Mouse (Mus musculus) hindbrain, embryonic 11.5 days (tissue): ENCODE data around the gene Cabp2. TPM values are rescaled to one million over a fixed set of nuclear protein-coding genes. Genes with fewer than 3 reads are reported as not detected.

Source experiments
- ATAC-seq: fragments of 200-750 bp; cut with Nextera tagmentation; 2 replicates; pipeline ENCODE4 v1.8.0; 2017; ENCODE audit warnings: mild to moderate bottlenecking, moderate TSS enrichment, moderate library complexity; ENCODE audit not compliant: low FRiP score
- DNase-seq: peaks from one replicate; pipeline ENCODE4 v3.0.0-alpha.2; 2015; ENCODE audit warnings: low spot score
- H3K27ac ChIP-seq: fragments of 300-500 bp; sonication (generic); 2 replicates; pipeline ENCODE4 v1.5.1; 2014; ENCODE audit warnings: mild to moderate bottlenecking, low read depth, low read length
- H3K27me3 ChIP-seq: fragments of 300-500 bp; sonication (generic); 2 replicates; pipeline ENCODE4 v1.6.1; 2014; ENCODE audit warnings: mild to moderate bottlenecking, low read length, moderate library complexity, mixed read lengths; ENCODE audit not compliant: control insufficient read depth, insufficient read depth
- H3K36me3 ChIP-seq: fragments of 300-500 bp; sonication (generic); 2 replicates; pipeline ENCODE4 v1.6.1; 2014; ENCODE audit warnings: mild to moderate bottlenecking, low read length, moderate library complexity, mixed read lengths; ENCODE audit not compliant: control insufficient read depth, insufficient read depth
- H3K4me1 ChIP-seq: fragments of 300-500 bp; sonication (generic); replicated peaks from 2 replicates; pipeline ENCODE4 v1.6.1; 2014; ENCODE audit warnings: low read length, mixed read lengths; ENCODE audit not compliant: control insufficient read depth, insufficient read depth
- H3K4me2 ChIP-seq: fragments of 300-500 bp; sonication (generic); replicated peaks from 2 replicates; pipeline ENCODE4 v1.6.1; 2014; ENCODE audit warnings: mild to moderate bottlenecking, low read depth, low read length
- H3K4me3 ChIP-seq: fragments of 300-500 bp; sonication (generic); 2 replicates; pipeline ENCODE4 v1.5.1; 2014; ENCODE audit warnings: low read depth, low read length
- H3K9ac ChIP-seq: fragments of 300-500 bp; sonication (generic); 2 replicates; pipeline ENCODE4 v1.6.1; 2014; ENCODE audit warnings: low read depth, low read length
- H3K9me3 ChIP-seq: fragments of 300-500 bp; sonication (generic); 2 replicates; pipeline ENCODE4 v1.6.1; 2016; ENCODE audit warnings: low read length; ENCODE audit not compliant: control insufficient read depth
- WGBS: fragments of 180-500 bp; shearing (Covaris S2); extraction: QIAGEN DNeasy Blood & Tissue Kit; methylation state at CpG from one replicate; pipeline ENCODE4 v1.1.7; 2014; 5-methylcytosine and 5-hydroxymethylcytosine counted together
- polyA plus RNA-seq: library from polyadenylated mRNA; unstranded; fragments of >200 nt; fragmentation: Nextera tagmentation; extraction: Ambion mirVana; gene quantifications from 2 replicates; pipeline ENCODE4 v1.2.1, GENCODE M21; 2014

The Cabp2 gene
- polyA plus RNA-seq, 1 experiment from 2014 or later: not detected

GRCm38 (mm10) chr19:4051741-4052515 is 29.4 kb upstream of the Cabp2 start:
- Histone ChIP-seq H3K27me3 (no peaks in the 10 kb centered on the region), H3K9ac (no peak overlapping the region), H3K4me2 (no peak overlapping the region), H3K27ac (no peak overlapping the region), H3K4me1 (no peaks in the 10 kb centered on the region), H3K4me3 (no peak overlapping the region), H3K9me3 (no peaks in the 10 kb centered on the region), H3K36me3 (no peaks in the 10 kb centered on the region)
- WGBS: 54% methylated on average over 10 of the region's 10 CpGs
- no peak for ATAC-seq
- peak; percentile 81 for DNase-seq

GRCm38 (mm10) chr19:4052516-4053030 is 28.8 kb upstream of the Cabp2 start:
- H3K4me3 ChIP-seq: no peak overlapping the region
- WGBS: 75% methylated on average over 5 of the region's 5 CpGs
- no peaks in the 10 kb centered on the region for H3K36me3 ChIP-seq

GRCm38 (mm10) chr19:4054613-4055012 is 26.8 kb upstream of the Cabp2 start:
- no peak overlapping the region for H3K9ac ChIP-seq
- 90% methylated on average over 5 of the region's 5 CpGs for WGBS
- no peak for DNase-seq
- no peaks in the 10 kb centered on the region for H3K27me3 ChIP-seq
- H3K4me3 ChIP-seq: no peak overlapping the region
- ATAC-seq: no peak
- H3K4me2 ChIP-seq: no peak overlapping the region
- H3K27ac ChIP-seq: no peak overlapping the region
- no peaks in the 10 kb centered on the region for H3K9me3 ChIP-seq
- H3K36me3 ChIP-seq: no peaks in the 10 kb centered on the region
- no peaks in the 10 kb centered on the region for H3K4me1 ChIP-seq

More at GRCm38 (mm10) chr19:4052516-4053030, 28.8 kb upstream of the Cabp2 start:
- DNase-seq (no peak), ATAC-seq (no peak)
- Histone ChIP-seq H3K27ac (no peak overlapping the region), H3K9ac (no peak overlapping the region), H3K27me3 (no peaks in the 10 kb centered on the region), H3K4me2 (no peak overlapping the region), H3K4me1 (no peaks in the 10 kb centered on the region), H3K9me3 (no peaks in the 10 kb centered on the region)

GRCm38 (mm10) chr19:4055216-4055946 is 26.0 kb upstream of the Cabp2 start:
- 77% methylated on average over 8 of the region's 8 CpGs for WGBS
- DNase-seq (no peak), ATAC-seq (no peak)
- Histone ChIP-seq H3K4me3 (no peak overlapping the region), H3K4me1 (no peaks in the 10 kb centered on the region), H3K27ac (no peak overlapping the region), H3K9ac (no peak overlapping the region), H3K36me3 (no peaks in the 10 kb centered on the region), H3K4me2 (no peak overlapping the region), H3K9me3 (no peaks in the 10 kb centered on the region), H3K27me3 (no peaks in the 10 kb centered on the region)

- Histone ChIP-seq H3K27ac (no peak overlapping the region), H3K9ac (no peak overlapping the region), H3K4me2 (no peak overlapping the region), H3K4me3 (no peak overlapping the region), H3K4me1 (no peaks in the 10 kb centered on the region), H3K9me3 (no peaks in the 10 kb centered on the region), H3K27me3 (no peaks in the 10 kb centered on the region), H3K36me3 (no peaks in the 10 kb centered on the region)
- DNase-seq (no peak), ATAC-seq (no peak)
- 64% methylated on average over 15 of the region's 15 CpGs for WGBS
Observed at GRCm38 (mm10) chr19:4055947-4056693, 25.3 kb upstream of the Cabp2 start.

- 53% methylated on average over 4 of the region's 4 CpGs for WGBS
- Histone ChIP-seq H3K9me3 (no peaks in the 10 kb centered on the region), H3K27ac (no peak overlapping the region), H3K36me3 (no peaks in the 10 kb centered on the region), H3K4me3 (no peak overlapping the region), H3K27me3 (no peaks in the 10 kb centered on the region), H3K4me1 (no peaks in the 10 kb centered on the region), H3K9ac (no peak overlapping the region), H3K4me2 (no peak overlapping the region)
- ATAC-seq (no peak), DNase-seq (no peak)
Observed at GRCm38 (mm10) chr19:4056727-4057126, 24.7 kb upstream of the Cabp2 start.

GRCm38 (mm10) chr19:4057389-4057788 is 24.0 kb upstream of the Cabp2 start:
- Histone ChIP-seq H3K9me3 (no peaks in the 10 kb centered on the region), H3K4me3 (no peak overlapping the region), H3K27ac (no peak overlapping the region), H3K4me2 (no peak overlapping the region), H3K4me1 (no peaks in the 10 kb centered on the region), H3K36me3 (no peaks in the 10 kb centered on the region), H3K27me3 (no peaks in the 10 kb centered on the region), H3K9ac (no peak overlapping the region)
- ATAC-seq: no peak
- whole genome bisulfite sequencing: 78% methylated on average over 13 of the region's 13 CpGs
- DNase-seq: no peak

- DNase-seq: no peak
- 92% methylated on average over 7 of the region's 7 CpGs for WGBS
- H3K9me3 ChIP-seq: no peaks in the 10 kb centered on the region
- H3K27ac ChIP-seq: no peak overlapping the region
- no peak overlapping the region for H3K9ac ChIP-seq
- no peaks in the 10 kb centered on the region for H3K27me3 ChIP-seq
- no peaks in the 10 kb centered on the region for H3K4me1 ChIP-seq
- H3K4me3 ChIP-seq: no peak overlapping the region
- ATAC-seq: no peak
- H3K36me3 ChIP-seq: no peaks in the 10 kb centered on the region
- no peak overlapping the region for H3K4me2 ChIP-seq
Observed at GRCm38 (mm10) chr19:4057962-4058361, 23.4 kb upstream of the Cabp2 start.
